Mouse (Mus musculus) neutrophil, adult 5-6 weeks (primary cell): Measurements from ENCODE around the gene Cct4. TPM values are rescaled to one million over a fixed set of nuclear protein-coding genes. Genes with fewer than 3 reads are reported as not detected.

Experiments
- ATAC-seq: fragments of 151-379, 151-347 bp; 2 replicates; pipeline ENCODE4 v1.8.0; 2017; ENCODE audit warnings: mild to moderate bottlenecking, moderate TSS enrichment; ENCODE audit not compliant: insufficient number of reproducible peaks, poor library complexity, low FRiP score, severe bottlenecking; ENCODE audit errors: extremely low read depth
- total RNA-seq: library from RNA; stranded (forward); fragments of 200-1000 nt; gene quantifications from 2 replicates; pipeline ENCODE4 v1.2.3, GENCODE M21; 2017

Gene Cct4
- total RNA-seq, 1 experiment from 2014 or later = 115 TPM

DNA sequence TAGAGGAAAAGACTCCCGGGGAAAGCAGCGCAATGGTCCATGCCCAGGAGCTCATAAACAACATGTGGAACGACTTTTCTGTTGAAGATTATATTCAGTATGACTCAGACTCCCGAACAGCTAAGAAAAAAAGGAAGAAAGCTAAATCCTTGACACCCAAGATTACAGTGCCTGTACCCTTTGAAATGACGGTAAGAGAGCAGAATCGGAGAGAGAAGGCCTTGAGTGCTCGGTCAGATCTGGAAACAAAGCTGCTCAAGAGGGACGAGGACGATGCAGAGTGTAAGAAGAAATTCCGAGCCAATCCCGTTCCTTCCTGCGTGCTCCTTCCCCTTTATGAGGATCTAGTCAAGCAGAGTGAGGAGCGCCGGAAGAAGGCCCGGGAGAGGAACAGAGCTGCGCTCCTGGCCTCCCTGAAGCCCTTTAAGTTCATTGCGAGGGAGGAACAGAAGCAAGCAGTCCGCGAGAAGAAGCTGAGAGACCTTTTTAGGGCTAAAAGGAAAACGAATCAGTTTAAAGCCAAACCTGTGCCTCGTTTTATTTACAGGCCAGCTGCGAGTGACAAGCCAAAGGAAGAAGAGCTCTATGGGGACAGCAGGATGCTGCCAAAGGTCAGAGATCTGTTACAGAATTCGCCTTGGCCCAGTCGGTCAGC is 29.9 kb downstream of the Cct4 start:
- ATAC-seq = no peak

DNA sequence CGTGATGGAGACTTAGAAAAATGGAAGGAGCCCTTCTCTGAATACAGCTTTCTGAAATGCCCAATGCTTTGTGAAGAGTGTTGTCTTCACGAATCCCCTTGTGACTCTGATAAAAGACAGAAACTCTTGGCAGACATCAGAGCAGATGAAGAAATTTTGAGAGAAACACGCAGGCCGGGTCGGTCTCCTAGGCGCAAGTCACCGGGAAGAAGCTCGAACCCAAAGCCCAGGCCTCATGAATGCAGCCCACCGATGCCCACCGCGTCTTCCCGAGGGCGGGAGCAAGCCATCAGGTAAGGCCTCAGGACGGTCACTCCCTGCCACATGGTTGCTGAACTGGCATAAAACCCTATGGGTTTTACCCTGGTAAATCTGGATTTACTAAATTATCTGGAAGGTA is 30.5 kb downstream of the Cct4 start:
- ATAC-seq = no peak

DNA sequence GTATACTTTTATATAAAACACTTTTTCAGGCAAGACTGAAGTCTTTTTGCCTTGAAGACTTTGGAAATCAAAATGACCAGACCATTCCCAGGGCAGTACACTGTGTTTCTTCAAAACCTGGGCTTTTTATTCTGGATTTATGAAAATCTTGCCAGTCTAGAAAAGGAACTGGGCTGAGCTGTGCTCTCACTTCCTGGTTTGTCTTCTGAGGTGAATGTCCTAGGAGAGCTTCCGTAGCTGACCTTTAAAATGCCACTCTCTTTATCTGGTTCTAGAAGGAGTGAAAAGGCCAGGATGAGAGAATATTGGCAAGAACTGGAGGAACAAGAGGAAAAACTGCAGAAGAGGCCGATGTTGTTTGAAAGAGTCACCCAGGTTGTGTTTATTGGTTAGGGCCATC is 32.8 kb downstream of the Cct4 start:
- ATAC-seq = no peak

DNA sequence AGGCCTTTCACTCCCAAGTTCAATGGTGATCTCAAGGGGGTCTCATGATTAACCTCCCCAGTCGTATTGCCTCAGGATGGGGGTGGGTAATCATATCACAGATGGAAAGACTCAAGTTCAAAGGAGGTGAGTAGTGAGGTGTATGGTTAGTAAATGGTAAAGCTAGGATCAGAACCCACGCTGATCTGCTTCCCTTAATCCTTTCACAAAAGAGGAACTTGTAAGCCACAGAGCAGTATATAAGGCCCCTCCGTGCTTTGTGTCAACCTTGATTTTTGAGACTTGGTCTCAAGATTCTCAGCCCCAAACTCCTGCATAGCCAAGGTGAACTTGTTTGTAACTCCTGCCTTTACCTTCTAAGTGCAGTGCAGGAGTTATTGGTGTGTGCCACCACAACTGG is 33.9 kb downstream of the Cct4 start:
- no peak for ATAC-seq

DNA sequence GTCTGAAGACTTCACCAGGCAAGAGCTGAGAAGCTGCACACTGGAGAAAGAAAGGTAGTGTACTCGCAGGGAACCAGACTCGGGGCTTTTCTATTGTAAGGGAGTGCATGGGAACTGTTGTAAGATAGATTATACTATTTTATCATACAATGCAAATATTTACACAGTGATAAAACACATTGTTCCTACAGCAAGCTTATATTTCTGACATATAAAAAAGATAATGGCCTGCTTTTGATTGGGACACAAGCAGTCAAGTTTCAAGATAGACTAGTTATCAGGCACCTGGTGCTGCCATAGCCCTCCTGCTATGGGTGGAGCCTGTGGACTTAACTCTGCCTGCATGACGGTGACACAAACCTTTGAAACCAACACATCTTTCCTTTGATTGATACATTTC is 38.6 kb downstream of the Cct4 start:
- ATAC-seq = no peak

DNA sequence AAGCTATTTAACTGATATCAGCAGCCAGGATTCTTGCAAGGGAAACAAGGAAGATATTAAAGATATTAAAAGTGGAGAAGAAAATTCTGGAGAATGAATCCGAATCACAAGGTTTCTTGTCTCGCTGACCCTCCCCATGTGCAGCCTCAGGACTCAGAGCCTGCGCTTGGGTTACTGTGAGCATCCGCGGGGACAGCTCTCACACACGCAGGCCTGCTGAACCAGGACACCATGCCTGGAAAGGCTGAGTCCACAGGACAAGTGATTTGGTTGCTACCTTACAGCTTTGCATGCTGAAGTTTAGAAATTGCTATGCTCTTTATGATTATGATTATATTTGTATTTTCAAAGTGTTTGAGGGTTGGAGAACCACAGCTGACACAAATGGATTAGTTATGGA is 39.1 kb downstream of the Cct4 start:
- no peak for ATAC-seq

DNA sequence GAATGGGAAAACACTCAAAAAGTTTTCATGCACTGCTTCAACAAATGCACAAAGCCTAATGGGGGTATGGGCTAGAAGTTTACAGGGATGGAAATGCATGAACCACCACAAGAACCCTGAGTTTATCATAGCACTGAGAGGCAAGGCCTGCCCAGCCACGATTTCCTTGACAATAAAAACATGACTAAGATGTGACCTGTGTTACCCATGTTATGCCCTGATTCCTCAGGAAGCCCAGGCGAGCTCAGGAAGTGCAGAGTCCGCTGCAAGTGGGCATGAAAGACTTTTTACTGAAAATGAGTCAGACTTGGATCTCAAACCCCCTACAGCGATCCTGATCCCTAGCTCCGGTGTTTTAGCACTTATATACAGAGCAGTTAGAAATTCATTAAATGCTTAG is 56.9 kb downstream of the Cct4 start:
- no peak for ATAC-seq

DNA sequence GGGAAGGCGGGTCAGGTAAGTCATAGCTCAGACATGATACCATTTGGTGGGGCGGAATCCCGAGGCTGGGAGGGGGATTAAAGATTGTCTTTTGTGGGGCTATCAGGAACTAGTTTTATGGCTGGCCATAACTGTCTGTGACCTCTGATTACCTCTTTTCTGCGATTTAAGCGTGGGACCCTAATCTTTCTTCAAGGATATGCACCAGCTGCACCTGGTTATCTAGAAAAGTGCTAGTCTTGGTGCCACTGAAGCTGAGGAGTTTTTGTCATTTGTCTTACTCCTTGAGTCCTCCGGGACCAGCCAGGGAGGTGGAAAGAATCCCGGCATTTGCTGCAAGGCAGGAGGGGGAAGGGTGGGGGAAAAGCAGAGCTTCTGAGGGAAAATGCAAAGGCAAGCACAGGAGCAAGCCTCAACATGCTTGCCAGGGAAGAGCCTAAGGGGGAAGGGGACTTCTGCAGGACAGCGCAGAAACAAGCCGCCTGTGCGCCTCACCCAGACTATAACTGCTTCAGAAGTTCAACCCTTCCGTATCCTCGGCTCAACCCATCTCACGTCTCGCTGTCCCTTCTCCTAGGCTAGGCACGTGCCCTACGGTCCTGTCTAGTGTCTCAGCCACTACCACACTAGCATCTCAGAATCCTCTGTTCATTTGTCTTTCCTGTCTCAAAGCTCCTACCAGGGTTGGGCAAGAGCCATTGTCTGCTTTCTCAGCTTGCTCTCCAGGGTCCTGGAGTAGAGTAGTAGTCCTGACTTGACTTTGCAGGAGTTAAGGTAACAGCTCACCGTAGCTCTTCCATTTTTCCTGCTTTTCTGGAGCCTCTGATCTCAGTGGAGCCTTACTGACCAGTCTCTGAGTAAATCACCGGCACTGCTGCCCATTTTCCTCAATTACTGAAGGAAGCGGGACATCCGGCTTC is 57.6 kb downstream of the Cct4 start:
- no peak for ATAC-seq

DNA sequence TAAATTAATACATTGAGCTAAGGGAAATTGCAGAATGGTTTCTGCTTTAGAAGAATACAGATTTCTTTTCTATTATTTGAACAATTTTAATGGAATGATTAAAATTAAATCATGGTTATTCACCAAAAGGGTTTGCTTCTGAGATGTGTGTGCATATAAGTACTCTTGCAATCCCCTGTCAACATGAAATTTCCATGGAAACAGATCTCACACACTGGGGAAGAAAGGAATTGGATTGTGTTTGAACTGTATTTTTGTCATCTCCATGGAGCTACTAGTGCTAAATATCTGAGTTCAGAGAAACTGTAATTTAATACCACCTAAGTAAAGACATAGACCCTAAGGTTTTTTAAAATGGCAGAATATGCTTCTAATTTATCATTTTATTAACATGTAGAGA is 59.3 kb downstream of the Cct4 start:
- no peak for ATAC-seq

DNA sequence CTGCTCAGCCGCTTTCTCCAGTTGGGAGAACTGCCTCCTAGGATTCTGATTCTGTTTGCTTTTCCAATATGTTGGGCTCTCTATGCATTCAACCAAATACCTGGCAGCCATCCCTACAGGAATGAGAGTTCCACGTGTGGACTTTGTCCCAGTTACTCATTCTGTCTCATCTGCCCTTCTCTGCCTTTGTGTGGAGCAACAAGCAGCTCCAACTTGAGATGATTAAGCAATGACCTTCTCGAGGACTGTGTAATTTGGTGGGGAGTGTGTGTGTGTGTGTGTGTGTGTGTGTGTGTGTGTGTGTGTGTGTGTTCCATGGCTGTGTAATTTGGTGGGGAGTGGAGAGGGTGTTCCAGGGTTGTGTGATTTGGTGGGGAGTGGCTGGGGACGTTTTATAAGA is 62.0 kb downstream of the Cct4 start:
- no peak for ATAC-seq

Other genes starting within 250 kb of the Cct4 start
- gene B3gnt2, start 129.6 kb upstream of the Cct4 start, total RNA-seq = 38.9 and 46.2 TPM in 2 replicates
- gene Zrsr1, start 18.5 kb upstream of the Cct4 start, total RNA-seq = 84.1 and 96.7 TPM in 2 replicates
- gene Gm28048, start 8.4 kb upstream of the Cct4 start, total RNA-seq = 30.1 and 43.8 TPM in 2 replicates
- gene Commd1, start 8.1 kb upstream of the Cct4 start, total RNA-seq = 13.5 and 13.6 TPM in 2 replicates
- gene Fam161a, start 17.0 kb downstream of the Cct4 start, total RNA-seq = 1.9 and 2.5 TPM in 2 replicates